27 mouse cellular contexts compared by ENCODE assay signal in genomic region chr5:151725619-151726018, GRCm38 (mm10).
DNase-seq lines count a peak whose midpoint lies in the region; ATAC-seq and TF ChIP-seq lines count a peak whose summit lies in the region.
"Had no signal": no experiment of that assay in that cellular context is flagged by ENCODE, and none has a peak within 500 bp of the region (broad histone marks: within the 10 kb centered on the region; RNA-seq: fewer than 3 reads in every experiment).

No protein-coding gene starts in this region.

- H3K79me2 ChIP-seq in MEL (ENCODE audit: control insufficient read depth, insufficient read depth, low read length, poor library complexity): no peaks in the 10 kb centered on the region

- DNase-seq in A20 (ENCODE audit: low read depth, low spot score): peak; percentile 63
- DNase-seq in MEL (ENCODE audit: low read depth, low spot score): peak; percentile 42
- DNase-seq in embryo, embryonic 11 days: no peak
- no peak for DNase-seq in layer of hippocampus, adult 8-10 months (ENCODE audit: low spot score in 2 of 2)
- no peak for DNase-seq in T-cell, adult 2 months (ENCODE audit: low spot score)
- DNase-seq: adrenal gland, adult 8-10 months; adrenal gland, postnatal 36 days; B cell, adult 2 months; cerebellum, adult 18-20 months; cerebellum, adult 9-10 months; cerebellum, postnatal 14 days; gastrocnemius, adult 2 months; gastrocnemius, postnatal 14 days; heart, adult 2 months; heart, postnatal 14 days; kidney, adult 11 months; kidney, adult 8-10 months had no signal

- no peaks in the 10 kb centered on the region; a peak in 1 of 4 replicates for H3K27me3 ChIP-seq in MEL (ENCODE audit: control insufficient read depth in 1 of 2, insufficient read depth in 2 of 2, low read length in 2 of 2)
- H3K27me3 ChIP-seq: forebrain, embryonic 13.5 days; heart, embryonic 13.5 days; hindbrain, embryonic 13.5 days; intestine, embryonic 15.5 days had no signal

- no peak for TF ChIP-seq CTCF in MEL (IDR thresholded peaks at IDR 0.05 in 2 of 3, conservative IDR thresholded peaks at IDR 0.05 in 1 of 3; ENCODE audit: control insufficient read depth in 1 of 3, insufficient read depth in 1 of 3, low read depth in 2 of 3, low read length in 3 of 3, poor library complexity in 1 of 3, severe bottlenecking in 1 of 3)

- no peak for TF ChIP-seq POLR2A in MEL (IDR thresholded peaks at IDR 0.05; ENCODE audit: control insufficient read depth in 1 of 2, insufficient read depth in 1 of 2, low read depth in 1 of 2, low read length in 2 of 2, poor library complexity in 1 of 2)

- no peak for TF ChIP-seq EP300 in MEL (IDR thresholded peaks at IDR 0.05; ENCODE audit: low read depth in 1 of 2, low read length in 2 of 2)

- H3K27ac ChIP-seq in MEL (ENCODE audit: control insufficient read depth, low read depth, low read length): no peak overlapping the region
- H3K27ac ChIP-seq: forebrain, embryonic 10.5 days; forebrain, embryonic 13.5 days; gastrocnemius, adult 2 months; heart, adult 2 months; heart, embryonic 10.5 days; heart, embryonic 13.5 days; hindbrain, embryonic 10.5 days; hindbrain, embryonic 13.5 days; intestine, embryonic 15.5 days had no signal

- no peak overlapping the region for H3K4me3 ChIP-seq in MEL (ENCODE audit: control insufficient read depth in 1 of 2, insufficient read depth in 1 of 2, low read depth in 2 of 2, low read length in 2 of 2)
- H3K4me3 ChIP-seq: forebrain, embryonic 10.5 days; forebrain, embryonic 13.5 days; gastrocnemius, adult 2 months; heart, adult 2 months; heart, embryonic 10.5 days; heart, embryonic 13.5 days; hindbrain, embryonic 10.5 days; hindbrain, embryonic 13.5 days; intestine, embryonic 15.5 days had no signal

- TF ChIP-seq RAD21 in MEL (IDR thresholded peaks at IDR 0.05; ENCODE audit: low read depth, low read length): no peak

- no peaks in the 10 kb centered on the region for H3K4me1 ChIP-seq in MEL (ENCODE audit: control insufficient read depth in 1 of 2, insufficient read depth in 2 of 2, low read length in 2 of 2)
- H3K4me1 ChIP-seq: forebrain, embryonic 10.5 days; forebrain, embryonic 13.5 days; hindbrain, embryonic 10.5 days; hindbrain, embryonic 13.5 days; intestine, embryonic 15.5 days had no signal

- H3K9ac ChIP-seq in MEL (ENCODE audit: control insufficient read depth, low read depth, low read length, poor library complexity, severe bottlenecking): no peak overlapping the region
- H3K9ac ChIP-seq: forebrain, embryonic 13.5 days; heart, embryonic 13.5 days; hindbrain, embryonic 13.5 days; intestine, embryonic 15.5 days had no signal

- no peaks in the 10 kb centered on the region for H3K36me3 ChIP-seq in MEL (ENCODE audit: control insufficient read depth in 1 of 2, insufficient read depth in 2 of 2, low read length in 2 of 2)
- H3K36me3 ChIP-seq: forebrain, embryonic 10.5 days; heart, embryonic 10.5 days; heart, embryonic 13.5 days; hindbrain, embryonic 10.5 days; hindbrain, embryonic 13.5 days; intestine, embryonic 15.5 days had no signal

- ATAC-seq in hematopoietic stem cell, adult 5-6 weeks (replicated peaks in 1 of 2; ENCODE audit: insufficient read depth in 1 of 2, low FRiP score in 2 of 2, low TSS enrichment in 1 of 2, low read depth in 1 of 2, poor library complexity in 2 of 2, severe bottlenecking in 2 of 2): peak; percentile 84 to 89
- ATAC-seq: forebrain, embryonic 13.5 days; forebrain, embryonic 16.5 days; hindbrain, embryonic 16.5 days; intestine, embryonic 15.5 days had no signal

- H3K9me3 ChIP-seq in MEL (replicated peaks; ENCODE audit: insufficient read depth, low read length): no peaks in the 10 kb centered on the region
- H3K9me3 ChIP-seq: forebrain, embryonic 10.5 days; forebrain, embryonic 13.5 days; heart, embryonic 10.5 days; heart, embryonic 13.5 days; hindbrain, embryonic 10.5 days; hindbrain, embryonic 13.5 days; intestine, embryonic 15.5 days had no signal

TF ChIP-seq in MEL, 35 proteins besides CTCF, POLR2A, EP300 and RAD21:
- TF ChIP-seq POLR2AphosphoS5 (IDR thresholded peaks at IDR 0.05; ENCODE audit: borderline replicate concordance, low read depth, low read length) (no peak), ETS1 (IDR thresholded peaks at IDR 0.05; ENCODE audit: low read depth, low read length) (no peak), NRF1 (IDR thresholded peaks at IDR 0.05; ENCODE audit: insufficient read depth, low read depth, low read length, poor library complexity, severe bottlenecking) (no peak), CHD2 (IDR thresholded peaks at IDR 0.05; ENCODE audit: low read length) (no peak), MXI1 (IDR thresholded peaks at IDR 0.05; ENCODE audit: low read depth, low read length) (no peak)
TF ChIP-seq in MEL: peak in this region for 0.

Comparison
In these comparisons a context has a peak if more than half of its experiments do, and no peak if none do; other contexts are left out.
1. DNase-seq: peak in A20 (single experiment) and MEL (single experiment); none in embryo, embryonic 11 days (single experiment), layer of hippocampus, adult 8-10 months (0 of 2) and T-cell, adult 2 months (single experiment).